Mouse (Mus musculus) liver, embryonic 15.5 days (tissue): ENCODE data around the gene Olfr782. TPM values are rescaled to one million over a fixed set of nuclear protein-coding genes. Genes with fewer than 3 reads are reported as not detected.

Experiments
- polyA plus RNA-seq: library from polyadenylated mRNA; unstranded; fragments of >200 nt; fragmentation: Nextera tagmentation; extraction: Ambion mirVana; gene quantifications from 2 replicates; pipeline ENCODE4 v1.2.1, GENCODE M21; 2015

The Olfr782 gene
- polyA plus RNA-seq, 1 experiment from 2014 or later: not detected

Other genes with a start within 250 kb of the Olfr782 start
- gene Olfr768, start 249.5 kb upstream of the Olfr782 start, polyA plus RNA-seq: not detected in 2 replicates
- gene Olfr769, start 231.0 kb upstream of the Olfr782 start, polyA plus RNA-seq: not detected in 2 replicates
- not detected in 2 replicates for gene Olfr770, start 209.9 kb upstream of the Olfr782 start, polyA plus RNA-seq
- not detected in 2 replicates for gene Olfr771, start 184.1 kb upstream of the Olfr782 start, polyA plus RNA-seq
- gene Olfr772, start 170.9 kb upstream of the Olfr782 start, polyA plus RNA-seq: not detected in 2 replicates
- gene Olfr773, start 161.4 kb upstream of the Olfr782 start, polyA plus RNA-seq: not detected in 2 replicates
- gene Olfr774, start 112.6 kb upstream of the Olfr782 start, polyA plus RNA-seq: not detected in 2 replicates
- not detected in 2 replicates for gene Olfr775, start 100.4 kb upstream of the Olfr782 start, polyA plus RNA-seq
- gene Olfr776, start 89.7 kb upstream of the Olfr782 start, polyA plus RNA-seq: not detected in 2 replicates
- gene Olfr777, start 77.4 kb upstream of the Olfr782 start, polyA plus RNA-seq: not detected in 2 replicates
- not detected in 2 replicates for gene Olfr780, start 30.7 kb upstream of the Olfr782 start, polyA plus RNA-seq
- not detected in 2 replicates for gene Olfr781, start 20.0 kb upstream of the Olfr782 start, polyA plus RNA-seq
- gene Olfr784, start 35.2 kb downstream of the Olfr782 start, polyA plus RNA-seq: not detected in 2 replicates
- not detected in 2 replicates for gene Olfr785, start 56.6 kb downstream of the Olfr782 start, polyA plus RNA-seq
- gene Olfr786, start 78.5 kb downstream of the Olfr782 start, polyA plus RNA-seq: not detected in 2 replicates
- not detected in 2 replicates for gene Olfr787, start 113.0 kb downstream of the Olfr782 start, polyA plus RNA-seq
- not detected in 2 replicates for gene Olfr788, start 122.1 kb downstream of the Olfr782 start, polyA plus RNA-seq
- gene Olfr789, start 135.9 kb downstream of the Olfr782 start, polyA plus RNA-seq: not detected in 2 replicates
- not detected in 2 replicates for gene Olfr790, start 149.6 kb downstream of the Olfr782 start, polyA plus RNA-seq
- not detected in 2 replicates for gene Olfr791, start 172.9 kb downstream of the Olfr782 start, polyA plus RNA-seq
- not detected in 2 replicates for gene Olfr792, start 190.3 kb downstream of the Olfr782 start, polyA plus RNA-seq
- not detected in 2 replicates for gene Olfr794, start 218.8 kb downstream of the Olfr782 start, polyA plus RNA-seq